Mouse (Mus musculus) neutrophil, adult 5-6 weeks (primary cell): ENCODE results near the gene Ier3. TPM values are rescaled to one million over a fixed set of nuclear protein-coding genes. Genes with fewer than 3 reads are reported as not detected.

ENCODE experiments used
- ATAC-seq: fragments of 151-379, 151-347 bp; 2 replicates; pipeline ENCODE4 v1.8.0; 2017; ENCODE audit warnings: mild to moderate bottlenecking, moderate TSS enrichment; ENCODE audit not compliant: insufficient number of reproducible peaks, poor library complexity, low FRiP score, severe bottlenecking; ENCODE audit errors: extremely low read depth
- total RNA-seq: library from RNA; stranded (forward); fragments of 200-1000 nt; gene quantifications from 2 replicates; pipeline ENCODE4 v1.2.3, GENCODE M21; 2017

Ier3 gene
- total RNA-seq, 1 experiment from 2014 or later = 74.1 TPM

DNA sequence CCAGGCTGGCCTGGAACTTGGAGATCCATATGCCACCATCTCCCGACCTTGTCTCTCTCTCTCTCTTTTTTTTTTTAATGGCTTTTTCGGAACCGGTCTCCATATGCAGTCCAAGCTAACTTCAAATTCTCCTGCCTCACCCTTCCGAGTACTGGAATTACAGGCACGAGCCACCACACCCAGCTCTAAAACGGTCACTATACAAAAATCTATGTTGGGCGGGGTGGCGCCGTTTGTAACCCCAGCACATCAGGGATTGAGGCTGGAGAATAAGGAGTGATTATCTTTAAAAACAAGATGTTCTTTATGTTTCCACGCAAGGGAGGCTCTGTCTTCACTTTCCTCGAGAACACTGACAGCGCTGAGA, 39.3 kb downstream of the Ier3 start:
- no peak for ATAC-seq

- peak; percentile 67 for ATAC-seq
These were observed 39.8 kb downstream of the Ier3 start, which contains the start of gene Nrm for GRCm38 (mm10) chr17:35861198-35861857. Gene Nrm, plus strand, starts transcription at chr17:35861318.

GRCm38 (mm10) chr17:35864832-35865353, 43.4 kb downstream of the Ier3 start:
- ATAC-seq = no peak

DNA sequence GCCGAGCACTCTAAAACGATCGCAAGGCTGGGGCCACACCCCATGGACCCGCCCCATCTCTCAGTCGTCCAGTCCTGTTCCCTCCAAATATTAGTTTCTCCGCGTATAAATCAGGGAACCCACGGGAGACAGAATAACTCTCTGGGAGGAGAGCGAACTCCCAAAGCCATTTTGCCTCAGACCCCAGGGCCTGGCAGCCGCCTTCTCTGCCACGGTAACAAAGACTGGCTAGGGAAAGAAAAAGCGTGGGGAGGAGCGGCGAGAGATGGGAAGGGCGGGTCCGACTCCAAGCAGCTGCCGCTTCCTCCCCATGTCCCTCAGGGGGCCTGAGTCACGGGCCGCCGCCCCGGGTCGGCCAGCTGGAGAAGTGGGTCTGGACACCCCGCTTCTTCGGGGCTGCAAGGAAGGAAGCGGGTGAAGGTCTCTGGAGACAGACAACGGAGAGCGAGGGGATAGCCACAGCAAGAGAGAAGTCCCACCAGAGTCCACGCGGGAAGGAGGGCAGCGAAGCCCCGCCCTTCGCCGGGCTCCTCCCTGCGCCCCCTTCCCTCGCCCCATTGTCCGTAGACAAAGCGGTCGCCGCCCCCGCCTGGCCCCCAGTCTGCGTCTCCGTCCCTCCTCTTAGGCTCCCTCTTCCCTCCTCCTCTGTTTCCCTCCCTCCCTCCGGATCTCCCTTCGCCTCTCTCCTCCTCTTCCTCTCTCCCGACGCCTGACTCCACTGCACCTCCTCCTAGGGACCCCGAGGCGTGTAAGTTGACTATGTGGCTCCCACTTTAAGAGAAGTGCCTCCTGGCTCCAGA, 44.2 kb downstream of the Ier3 start, which contains the start of gene Ppp1r18:
Ppp1r18 (plus strand) TSS at position 113 of the 800 bp plus-strand sequence.
- 0 out of 2 replicates have a peak, but pooled peaks have one; percentile 13 for ATAC-seq

GRCm38 (mm10) chr17:35866281-35866831, 44.9 kb downstream of the Ier3 start:
- ATAC-seq = no peak

- ATAC-seq = 0 out of 2 replicates have a peak, but pooled peaks have one; percentile 24
These were observed 45.7 kb downstream of the Ier3 start for GRCm38 (mm10) chr17:35866911-35867890.

DNA sequence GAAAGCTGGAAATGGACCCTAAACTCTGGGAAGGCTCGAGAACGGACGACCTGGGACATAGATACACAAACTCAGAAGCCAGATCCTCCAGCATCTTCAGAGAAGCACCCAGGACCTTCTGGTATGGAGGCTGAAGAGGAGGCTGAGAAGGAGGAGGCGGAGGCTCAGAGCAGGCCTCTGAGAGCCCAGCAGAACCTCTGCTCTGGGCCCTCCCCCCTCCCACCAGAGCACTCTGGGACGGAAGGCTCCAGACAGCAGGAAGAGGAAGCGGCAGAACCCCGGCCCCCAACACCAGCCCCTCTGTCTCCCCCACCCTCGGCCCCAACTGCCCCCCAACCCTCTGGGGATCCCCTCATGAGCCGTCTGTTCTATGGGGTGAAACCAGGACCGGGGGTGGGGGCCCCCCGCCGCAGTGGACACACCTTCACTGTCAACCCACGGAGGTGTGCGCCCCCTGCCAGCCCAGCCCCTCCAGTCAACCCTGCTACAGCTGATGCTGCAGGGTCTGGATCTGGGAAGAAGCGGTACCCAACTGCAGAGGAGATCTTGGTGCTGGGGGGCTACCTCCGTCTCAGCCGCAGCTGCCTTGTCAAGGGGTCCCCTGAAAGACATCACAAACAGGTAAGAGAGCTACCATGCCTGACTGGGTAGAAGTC, 46.8 kb downstream of the Ier3 start:
- ATAC-seq = peak; percentile 25; the same call in 1 of the 2 replicates

DNA sequence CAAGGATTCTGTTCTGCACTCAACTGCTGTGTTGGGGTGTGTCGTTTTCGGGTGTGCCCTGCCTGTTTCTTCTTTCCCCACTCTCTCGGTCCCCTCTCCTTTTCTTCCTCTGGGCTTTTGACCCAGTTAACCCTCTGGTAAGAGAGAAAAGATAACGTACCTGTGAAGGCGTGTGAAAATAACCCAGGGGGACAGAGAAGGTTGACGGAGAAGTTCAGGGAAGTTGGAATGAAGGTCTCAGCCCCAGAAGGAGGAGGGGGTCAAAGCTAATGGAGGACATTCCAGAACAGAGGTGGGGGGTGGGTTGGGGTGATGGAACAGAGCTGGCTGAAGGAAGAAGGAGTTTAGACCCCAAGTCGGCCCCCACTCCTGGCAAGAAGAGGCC, 47.5 kb downstream of the Ier3 start:
- no peak for ATAC-seq

GRCm38 (mm10) chr17:35869346-35870067, 48.0 kb downstream of the Ier3 start:
- ATAC-seq = no peak

GRCm38 (mm10) chr17:35870151-35870883, 48.8 kb downstream of the Ier3 start:
- ATAC-seq = peak; percentile 42

DNA sequence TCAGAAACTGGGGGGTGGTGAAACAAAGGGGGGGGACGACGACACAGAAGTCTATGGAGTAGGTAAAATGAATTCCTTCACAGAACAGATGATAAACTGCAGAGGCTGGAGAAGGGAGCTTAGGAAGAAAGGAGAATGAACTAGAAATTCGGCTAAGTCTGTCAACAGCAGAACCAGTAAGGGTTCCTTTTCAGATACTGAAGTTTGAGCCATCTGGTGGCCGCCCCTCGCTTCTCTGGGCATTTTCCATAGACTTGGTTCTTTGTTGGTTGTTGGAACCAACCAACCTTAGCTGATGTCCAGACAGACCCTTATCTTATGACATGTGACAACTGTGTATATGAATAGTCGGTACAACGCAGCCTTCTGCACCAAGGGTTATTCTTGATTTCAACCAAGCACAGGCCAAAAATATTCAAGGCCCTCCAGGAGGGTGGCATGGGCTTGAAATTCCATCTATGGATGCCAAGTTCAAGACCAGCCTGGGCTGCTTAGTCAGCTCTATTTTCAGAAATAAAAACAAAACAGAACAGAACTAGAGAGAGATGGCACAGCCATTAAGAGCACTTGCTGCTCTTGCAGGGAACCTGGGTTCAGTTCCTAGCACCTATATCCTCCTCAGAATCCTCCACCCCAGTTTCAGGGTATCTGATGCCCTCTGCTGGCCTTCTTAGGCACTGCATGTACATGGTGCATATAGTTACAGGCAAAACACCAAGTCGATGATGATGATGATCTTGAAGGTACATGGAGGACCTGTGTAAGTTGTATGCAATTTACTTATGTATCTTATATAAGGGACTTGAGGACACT, 49.6 kb downstream of the Ier3 start:
- no peak for ATAC-seq

Other genes with a start within 250 kb of the Ier3 start
- gene Sfta2, start 220.1 kb upstream of the Ier3 start, total RNA-seq = not detected in 2 replicates
- 0.37 and 3.3 TPM in 2 replicates for gene Gm9573, start 195.0 kb upstream of the Ier3 start, total RNA-seq
- gene Mucl3, start 178.0 kb upstream of the Ier3 start, total RNA-seq = not detected in 2 replicates
- 11.8 and 13.8 TPM in 2 replicates for gene Vars2, start 154.1 kb upstream of the Ier3 start, total RNA-seq
- gene Gtf2h4, start 147.9 kb upstream of the Ier3 start, total RNA-seq = 7.0 and 15.5 TPM in 2 replicates
- gene Ddr1, start 117.1 kb upstream of the Ier3 start, total RNA-seq = 0.81 TPM in 1 of 2 replicates, not detected in the other
- gene Flot1, start 1.5 kb downstream of the Ier3 start, total RNA-seq = 172 and 193 TPM in 2 replicates
- 182 and 191 TPM in 2 replicates for gene Tubb5, start 16.6 kb downstream of the Ier3 start, total RNA-seq
- 22.5 and 30.7 TPM in 2 replicates for gene Mdc1, start 19.8 kb downstream of the Ier3 start, total RNA-seq
- gene Nrm, start 39.6 kb downstream of the Ier3 start, total RNA-seq = 42.5 and 45.6 TPM in 2 replicates
- 146 and 163 TPM in 2 replicates for gene Ppp1r18, start 43.9 kb downstream of the Ier3 start, total RNA-seq
- 106 and 121 TPM in 2 replicates for gene Dhx16, start 58.1 kb downstream of the Ier3 start, total RNA-seq
- 9.6 and 12.8 TPM in 2 replicates for gene 2310061I04Rik, start 75.7 kb downstream of the Ier3 start, total RNA-seq
- gene Atat1, start 88.4 kb downstream of the Ier3 start, total RNA-seq = 26.9 and 31.3 TPM in 2 replicates
- 29.3 and 36.8 TPM in 2 replicates for gene Mrps18b, start 94.7 kb downstream of the Ier3 start, total RNA-seq
- 413 and 415 TPM in 2 replicates for gene Ppp1r10, start 94.8 kb downstream of the Ier3 start, total RNA-seq
- gene Abcf1, start 148.1 kb downstream of the Ier3 start, total RNA-seq = 162 and 172 TPM in 2 replicates
- gene Gnl1, start 158.2 kb downstream of the Ier3 start, total RNA-seq = 39.3 and 41.5 TPM in 2 replicates
- 21.6 and 33.6 TPM in 2 replicates for gene Prr3, start 158.6 kb downstream of the Ier3 start, total RNA-seq
- gene H2-T24, start 198.9 kb downstream of the Ier3 start, total RNA-seq = 255 and 292 TPM in 2 replicates
- 431 and 448 TPM in 2 replicates for gene H2-T23, start 211.2 kb downstream of the Ier3 start, total RNA-seq
- 101 and 107 TPM in 2 replicates for gene H2-T22, start 221.1 kb downstream of the Ier3 start, total RNA-seq
- not detected in 2 replicates for gene Gm6034, start 221.3 kb downstream of the Ier3 start, total RNA-seq
- not detected in 2 replicates for gene Gm11127, start 236.7 kb downstream of the Ier3 start, total RNA-seq